Mouse (Mus musculus) heart, adult 2 months (tissue): ENCODE results near the gene Emc8.

Experiments used
- CTCF ChIP-seq: fragments of 200-600 bp; IDR thresholded peaks from 2 replicates; pipeline ENCODE4 v1.8.1; 2022; ENCODE audit warnings: antibody characterized with exemption, mild to moderate bottlenecking, moderate library complexity
- EP300 ChIP-seq: fragments of 200-500 bp; IDR thresholded peaks from 2 replicates; pipeline ENCODE4 v1.6.1; 2011; ENCODE audit warnings: low read depth, low read length, control low read depth; ENCODE audit not compliant: insufficient read depth
- POLR2A ChIP-seq: fragments of 200-500 bp; IDR thresholded peaks from 2 replicates; pipeline ENCODE4 v1.6.1; 2011; ENCODE audit warnings: mild to moderate bottlenecking, low read depth, low read length, control low read depth; ENCODE audit not compliant: insufficient read depth

DNA sequence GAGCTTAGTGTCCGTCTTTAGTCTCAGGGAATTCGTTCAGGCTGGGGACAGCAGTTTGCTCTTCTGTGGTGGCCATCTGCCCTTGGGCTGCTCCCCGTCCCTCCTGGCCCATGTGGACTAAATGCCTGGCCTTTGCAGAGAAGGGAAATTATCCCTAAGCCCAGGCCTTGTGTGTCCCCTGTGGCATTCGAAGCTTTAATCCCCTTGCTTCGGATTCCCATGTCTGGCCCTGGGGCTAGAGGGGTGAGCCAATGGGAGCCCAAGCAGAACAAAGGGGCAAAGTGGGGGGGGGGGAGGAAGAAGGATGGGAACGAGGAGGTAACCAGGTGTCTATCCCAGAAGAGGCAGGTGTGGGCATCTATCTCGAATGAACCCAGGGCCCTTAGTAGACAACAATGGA is 20.8 kb downstream of the Emc8 start, which contains the start of gene 1190005I06Rik:
- TF ChIP-seq CTCF (no peak), EP300 (no peak), POLR2A (no peak)
